Mouse (Mus musculus) T-cell, adult 2 months (primary cell): Measurements from ENCODE around the gene Psmg3.
A peak's percentile ranks its signal among the peaks of the same experiment; 100 is the strongest.

ENCODE experiments used
- DNase-seq: peaks from one replicate; pipeline ENCODE4 v3.0.0; 2022; ENCODE audit warnings: low spot score

Gene Psmg3

GRCm38 (mm10) chr5:139815964-139816363 is 10.7 kb downstream of the Psmg3 start:
- DNase-seq, result no peak

DNA sequence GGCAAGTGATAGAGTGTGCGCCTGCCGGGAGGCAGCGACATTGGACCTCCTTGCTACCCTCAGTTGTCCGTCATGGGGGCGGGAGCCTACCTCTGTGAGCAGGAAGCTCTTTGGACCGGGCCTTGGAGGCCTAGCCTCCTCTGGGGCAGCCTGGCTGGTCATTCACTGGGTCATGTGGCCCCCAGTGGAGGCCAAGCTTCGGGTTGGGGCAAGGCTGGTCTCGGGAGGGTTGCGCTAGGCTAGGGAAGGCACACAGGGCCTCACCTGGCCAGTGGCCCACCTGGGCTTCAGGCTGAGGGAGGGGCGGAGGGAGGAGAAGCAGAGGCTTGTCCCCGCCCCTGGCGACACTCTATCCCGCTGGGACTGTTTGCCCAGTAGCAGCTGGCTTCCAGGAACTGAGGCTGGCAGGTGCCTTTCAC is 12.7 kb downstream of the Psmg3 start:
- DNase-seq, result no peak

GRCm38 (mm10) chr5:139813126-139813490 is 13.6 kb downstream of the Psmg3 start:
- no peak for DNase-seq

- no peak for DNase-seq
Observed at GRCm38 (mm10) chr5:139812398-139813125, 14.1 kb downstream of the Psmg3 start.

- DNase-seq, result no peak
Observed at GRCm38 (mm10) chr5:139811677-139812397, 14.8 kb downstream of the Psmg3 start.

GRCm38 (mm10) chr5:139809397-139809796 is 17.3 kb downstream of the Psmg3 start:
- no peak for DNase-seq

DNA sequence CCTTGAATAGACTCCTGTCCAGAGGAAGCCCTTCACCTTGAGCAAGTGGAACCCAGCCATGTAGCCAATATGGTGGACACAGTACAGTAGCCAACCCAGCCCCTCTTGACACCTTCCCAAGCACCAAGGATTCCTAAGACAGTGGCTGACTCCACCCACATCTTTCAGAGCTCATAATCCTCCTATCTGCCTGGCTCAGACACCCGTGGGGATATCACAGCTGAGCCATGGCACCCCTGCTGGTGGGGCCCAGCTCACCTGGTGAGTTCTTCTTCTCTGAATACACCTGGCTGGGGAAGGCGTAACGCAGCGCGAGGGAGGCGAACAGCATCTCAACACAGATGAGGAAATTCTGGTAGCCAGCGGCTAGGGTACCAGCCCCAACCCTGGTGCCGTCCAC is 20.8 kb downstream of the Psmg3 start:
- no peak for DNase-seq

GRCm38 (mm10) chr5:139804573-139805111 is 22.0 kb downstream of the Psmg3 start:
- DNase-seq, result no peak

DNA sequence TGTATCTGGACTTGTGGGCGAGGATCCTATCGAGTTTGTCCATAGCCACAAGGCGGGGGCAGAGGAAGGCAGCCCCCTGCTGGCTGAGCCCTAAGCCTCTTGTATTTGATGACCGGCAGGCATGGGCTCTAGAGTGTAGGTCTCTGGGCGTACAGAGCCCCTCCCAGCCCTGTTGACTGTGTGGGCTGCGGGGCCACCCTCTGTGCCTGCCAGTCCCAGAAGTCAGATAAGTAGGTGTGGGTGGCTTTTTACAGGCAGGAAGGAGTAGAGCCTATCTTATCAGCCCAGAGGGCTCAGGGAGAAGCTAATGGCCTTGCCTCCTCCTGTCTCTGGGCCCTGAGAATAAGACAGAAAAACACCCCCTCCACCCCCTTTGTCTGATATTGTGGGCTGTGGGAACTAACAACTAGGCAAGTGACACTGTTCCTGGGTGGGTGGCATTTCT is 22.6 kb downstream of the Psmg3 start:
- DNase-seq, result no peak

DNA sequence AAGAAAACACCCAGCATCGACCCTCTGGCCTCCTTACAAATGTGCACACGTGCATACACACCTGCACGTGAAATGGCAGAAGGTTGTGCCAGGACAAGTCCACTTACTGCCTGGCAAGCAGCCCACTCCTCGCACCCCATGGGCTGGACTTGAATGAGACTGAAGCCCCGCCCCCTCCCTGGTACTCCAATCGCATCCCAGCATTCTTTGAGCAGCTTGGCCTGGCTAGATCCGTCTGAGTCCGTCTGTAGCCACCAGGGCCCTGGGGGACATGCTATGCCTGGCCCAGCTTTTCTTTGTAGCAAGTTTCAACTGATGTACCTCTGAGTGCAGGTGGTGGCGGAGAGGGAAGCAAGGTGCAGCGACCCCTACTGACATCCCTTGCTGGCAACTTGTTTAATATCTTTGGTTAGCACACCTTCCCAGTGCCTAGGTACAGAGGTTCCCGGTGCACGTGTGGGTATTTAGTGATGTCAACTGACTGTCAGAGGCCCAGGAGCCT is 23.0 kb downstream of the Psmg3 start:
- peak; percentile 56 for DNase-seq

GRCm38 (mm10) chr5:139803165-139803564 is 23.5 kb downstream of the Psmg3 start:
- no peak for DNase-seq

DNA sequence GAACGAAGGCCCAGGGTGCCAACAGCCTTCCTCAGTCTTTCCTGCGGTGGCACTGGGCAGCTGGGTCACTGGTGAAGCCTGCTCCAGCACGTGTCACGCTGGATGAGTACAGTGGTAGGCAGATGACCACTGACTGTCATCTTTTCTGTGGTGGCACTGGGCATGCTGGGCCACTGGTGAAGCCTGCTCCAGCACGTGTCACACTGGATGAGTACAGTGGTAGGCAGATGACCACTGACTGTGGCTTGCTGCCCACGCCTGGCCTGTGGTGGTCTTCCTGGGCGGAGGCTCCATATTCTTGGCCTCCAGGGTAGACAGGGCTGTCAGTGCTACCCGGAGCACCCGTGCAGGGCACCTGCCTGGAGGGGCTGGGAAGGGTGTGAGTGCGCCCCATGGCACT is 24.8 kb downstream of the Psmg3 start:
- DNase-seq, result no peak

DNA sequence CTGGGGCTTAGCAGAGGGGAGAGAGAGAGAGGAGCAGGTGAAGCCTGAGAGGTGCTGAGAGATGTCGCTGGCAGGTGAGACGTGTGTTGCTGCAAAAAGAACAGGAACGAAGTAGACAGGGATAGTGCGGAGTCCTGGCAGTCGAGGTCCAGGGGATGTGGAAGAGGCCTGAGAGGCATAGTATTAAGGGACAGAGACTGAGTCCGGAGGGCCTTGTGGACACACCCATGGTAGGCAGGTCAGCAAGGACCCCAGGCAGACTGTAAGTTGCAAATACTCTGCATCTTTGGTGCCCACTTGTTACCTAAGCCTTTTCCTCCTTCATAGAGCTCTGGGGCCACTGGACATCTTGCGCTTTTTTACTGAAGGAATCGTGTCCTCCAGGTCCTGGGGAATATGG is 25.5 kb downstream of the Psmg3 start:
- no peak for DNase-seq

- DNase-seq, result no peak
Observed at GRCm38 (mm10) chr5:139799801-139800590, 26.7 kb downstream of the Psmg3 start.

GRCm38 (mm10) chr5:139799041-139799440 is 27.6 kb downstream of the Psmg3 start:
- DNase-seq, result no peak

DNA sequence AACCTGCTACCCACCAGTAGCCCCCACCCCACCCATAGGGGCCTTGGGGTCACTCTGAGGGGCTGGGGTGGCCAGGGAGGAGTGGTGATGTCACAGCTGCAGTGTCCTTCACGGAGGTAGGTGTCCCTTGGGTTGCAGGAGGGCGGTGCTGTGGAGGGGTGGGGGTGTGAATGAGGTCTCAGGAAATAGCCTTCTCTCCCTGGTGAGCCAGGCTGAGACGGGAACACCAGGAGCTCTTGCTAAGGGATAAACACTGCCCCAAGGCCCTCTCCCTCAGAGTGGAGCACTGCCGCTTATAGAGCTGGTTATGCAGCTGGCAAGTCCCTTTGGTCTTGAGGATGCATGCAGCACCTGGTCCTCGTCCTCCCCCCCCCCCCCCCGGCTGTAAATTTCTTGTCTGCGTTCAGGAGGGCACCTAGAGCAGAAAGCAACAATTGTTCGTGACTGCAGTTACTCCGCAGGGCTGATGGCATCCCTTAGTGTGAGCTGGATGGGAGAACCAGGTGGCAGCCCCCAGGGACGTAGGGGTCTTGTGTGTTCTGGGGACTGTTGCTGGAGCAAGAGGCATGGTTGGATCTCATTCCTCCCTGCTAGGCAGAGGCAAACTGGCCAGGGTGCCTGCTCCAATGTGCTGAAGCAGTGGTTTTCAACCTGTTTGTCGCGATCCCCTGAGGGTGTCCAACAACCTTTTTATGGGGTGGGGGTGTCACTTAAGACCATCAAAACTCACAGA is 28.4 kb downstream of the Psmg3 start:
- no peak for DNase-seq

DNA sequence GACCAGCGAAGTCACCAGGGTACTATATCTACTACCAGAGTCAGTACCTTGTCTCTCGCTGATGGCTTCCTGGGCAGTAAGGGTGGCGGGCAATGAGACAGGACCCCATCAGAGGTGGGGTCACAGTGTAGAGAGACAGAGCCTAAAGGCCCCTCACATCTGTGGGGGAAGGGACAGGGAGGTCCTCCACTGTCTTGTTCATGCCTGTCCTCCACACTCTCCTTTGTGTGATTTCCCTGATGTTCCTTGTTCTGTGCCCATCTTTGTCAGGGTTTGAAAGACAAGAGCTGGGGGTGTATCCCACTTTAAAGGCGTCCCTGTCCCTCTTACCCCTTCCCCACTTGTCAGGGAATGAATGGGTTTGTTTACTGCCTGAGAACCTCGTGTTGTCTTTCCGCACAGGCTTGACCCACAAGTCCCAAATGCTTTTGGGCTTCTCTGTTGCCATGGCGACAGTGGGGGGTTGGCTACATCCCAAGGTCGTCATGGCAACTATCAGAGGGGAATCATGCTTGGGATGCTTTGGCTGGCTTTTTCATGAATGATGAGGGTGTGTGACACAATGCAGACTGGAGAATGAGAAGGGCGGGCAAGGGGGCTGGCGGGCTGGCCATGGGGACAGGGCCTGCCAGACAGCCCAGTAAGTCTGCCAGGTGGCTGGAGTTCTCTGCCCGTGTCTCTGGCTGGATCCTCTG is 29.1 kb downstream of the Psmg3 start:
- no peak for DNase-seq

- DNase-seq, result no peak
Observed at GRCm38 (mm10) chr5:139796900-139797299, 29.8 kb downstream of the Psmg3 start.

DNA sequence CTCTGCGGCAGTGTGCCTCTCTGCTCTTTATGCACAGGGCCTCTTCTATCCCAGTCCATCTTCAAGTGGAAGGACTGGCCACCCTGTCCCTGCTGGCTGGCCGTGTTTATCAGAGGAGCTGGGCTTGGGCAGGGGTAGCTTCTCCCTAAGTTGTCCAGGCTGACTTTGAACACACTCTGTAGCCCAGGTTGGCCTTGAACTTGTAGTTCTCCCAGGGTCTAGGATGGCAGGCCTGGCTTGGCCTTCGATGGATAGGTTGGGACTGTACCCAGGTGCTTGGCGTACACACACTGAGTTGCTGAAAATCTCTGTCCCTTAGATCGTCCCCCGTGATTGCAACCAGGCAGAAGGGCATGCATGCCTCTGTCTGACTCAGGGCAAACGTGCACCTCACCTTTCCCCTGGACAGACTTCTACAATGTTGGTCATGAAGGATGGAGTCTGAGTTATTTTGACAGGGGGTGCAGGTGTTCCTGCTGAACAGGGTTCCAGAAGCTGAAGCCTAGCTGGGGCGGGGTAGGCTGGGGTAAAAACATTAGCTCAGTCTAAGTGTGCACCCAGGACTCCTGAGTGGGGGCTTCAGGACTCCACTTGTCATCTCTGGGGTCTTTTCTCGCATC is 30.6 kb downstream of the Psmg3 start:
- no peak for DNase-seq

DNA sequence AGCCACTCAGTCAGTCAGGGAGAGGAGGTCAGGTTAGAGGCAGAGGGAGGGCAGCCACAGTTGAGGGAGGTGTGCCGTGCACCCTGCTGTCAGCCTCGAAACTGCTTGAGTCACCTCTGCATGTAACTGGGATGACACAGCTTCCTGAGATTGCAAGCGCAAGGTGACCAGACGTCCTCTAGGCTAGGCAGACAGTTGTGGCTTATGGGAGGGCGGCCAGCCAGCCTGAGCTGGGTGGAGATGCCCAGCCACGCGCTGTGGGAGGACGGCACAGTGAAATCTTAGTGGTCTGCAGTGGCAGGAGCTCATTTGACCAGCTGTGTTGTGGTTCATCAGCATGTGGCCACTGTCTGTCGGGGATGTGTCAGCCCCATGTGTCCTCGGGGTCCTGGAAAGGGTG is 31.7 kb downstream of the Psmg3 start:
- DNase-seq, result no peak

- no peak for DNase-seq
Observed at GRCm38 (mm10) chr5:139794137-139794536, 32.5 kb downstream of the Psmg3 start.
